Mouse (Mus musculus) testis, adult 2 months (tissue): ENCODE measurements around the gene Radil.

ENCODE experiments used
- CTCF ChIP-seq: fragments of 200-500 bp; IDR thresholded peaks from 2 replicates; pipeline ENCODE4 v1.5.1; 2012; ENCODE audit warnings: low read depth, mild to moderate bottlenecking, inconsistent platforms, low read length, moderate library complexity; ENCODE audit not compliant: control insufficient read depth, insufficient read depth, insufficient replicate concordance
- POLR2A ChIP-seq: fragments of 200-500 bp; IDR thresholded peaks from 2 replicates; pipeline ENCODE4 v1.6.1; 2012; ENCODE audit warnings: low read depth, mild to moderate bottlenecking, inconsistent platforms, low read length, moderate library complexity; ENCODE audit not compliant: control insufficient read depth

- TF ChIP-seq POLR2A (no peak), CTCF (peak; percentile 68; the same call in 1 of the 2 replicates)
These were observed 27.3 kb upstream of the Radil start for GRCm38 (mm10) chr5:142578192-142578591.
